ENCODE assay signal across 9 mouse cellular contexts in the genomic region with DNA sequence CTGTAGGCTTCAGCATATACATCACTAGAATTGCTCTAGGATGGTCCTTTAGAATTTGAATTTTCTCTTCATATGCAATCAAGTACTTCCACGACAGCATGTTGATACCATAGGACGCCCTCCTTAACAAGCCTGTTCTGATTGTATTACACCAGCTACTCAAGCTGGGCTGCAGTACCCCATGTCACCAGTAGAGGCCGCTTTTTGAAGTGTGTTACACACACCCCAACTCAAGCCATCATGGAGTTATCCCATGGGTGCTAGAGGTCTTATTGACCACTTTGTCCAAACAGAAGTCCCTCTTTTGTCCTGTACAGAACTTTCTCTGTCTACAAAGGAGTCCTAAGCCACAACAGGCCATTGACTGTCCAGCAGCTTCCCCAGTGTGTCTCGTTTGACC.
DNase-seq lines count a peak whose midpoint lies in the region; ATAC-seq and TF ChIP-seq lines count a peak whose summit lies in the region.
"Had no signal": no experiment of that assay in that cellular context is flagged by ENCODE, and none has a peak within 500 bp of the region (broad histone marks: within the 10 kb centered on the region; RNA-seq: fewer than 3 reads in every experiment).

No protein-coding gene starts in this region.

- H3K27me3 ChIP-seq in hindbrain, embryonic 10.5 days (ENCODE audit: insufficient read depth, poor library complexity, severe bottlenecking) = no peaks in the 10 kb centered on the region
- no peaks in the 10 kb centered on the region for H3K27me3 ChIP-seq in hindbrain, embryonic 13.5 days
- H3K27me3 ChIP-seq in heart, postnatal 0 days (ENCODE audit: control insufficient read depth, insufficient read depth, low read length) = no peaks in the 10 kb centered on the region

- no peak overlapping the region for H3K4me2 ChIP-seq in hindbrain, embryonic 13.5 days
- H3K4me2 ChIP-seq in heart, postnatal 0 days (ENCODE audit: low read depth, low read length) = no peak overlapping the region

- H3K27ac ChIP-seq in hindbrain, embryonic 10.5 days = no peak overlapping the region
- H3K27ac ChIP-seq in hindbrain, embryonic 13.5 days = no peak overlapping the region
- no peak overlapping the region for H3K27ac ChIP-seq in heart, postnatal 0 days (ENCODE audit: low read depth)

- H3K9ac ChIP-seq in hindbrain, embryonic 13.5 days = no peak overlapping the region
- no peak overlapping the region for H3K9ac ChIP-seq in heart, postnatal 0 days (replicated peaks; ENCODE audit: low read depth, low read length)

- TF ChIP-seq CTCF in heart, postnatal 0 days (IDR thresholded peaks at IDR 0.05; ENCODE audit: low read depth) = peak; percentile 85

- DNase-seq in hindbrain, embryonic 10.5 days (ENCODE audit: low spot score) = peak; percentile 73
- peak; percentile 78 for DNase-seq in ZHBTc4 (ENCODE audit: low read depth, low spot score)
- peak; percentile 77 to 80 for DNase-seq in cerebellum, postnatal 36 days
- peak; percentile 51 for DNase-seq in heart, postnatal 0 days (ENCODE audit: low spot score)
- DNase-seq in left cerebral cortex, adult 18-20 months (ENCODE audit: low spot score in 2 of 2) = peak; percentile 59 to 85
- DNase-seq in thymus, adult 18-20 months = peak; percentile 33 to 52

- peaks cover 25% of the 10 kb centered on the region for H3K4me1 ChIP-seq in hindbrain, embryonic 10.5 days (replicated peaks)
- peaks cover 17% of the 10 kb centered on the region for H3K4me1 ChIP-seq in hindbrain, embryonic 13.5 days (replicated peaks)
- H3K4me1 ChIP-seq in heart, postnatal 0 days (ENCODE audit: control insufficient read depth, insufficient read depth) = no peaks in the 10 kb centered on the region

- H3K36me3 ChIP-seq in hindbrain, embryonic 10.5 days = no peaks in the 10 kb centered on the region
- H3K36me3 ChIP-seq in hindbrain, embryonic 13.5 days = no peaks in the 10 kb centered on the region
- no peaks in the 10 kb centered on the region for H3K36me3 ChIP-seq in heart, postnatal 0 days (replicated peaks; ENCODE audit: control insufficient read depth, insufficient read depth, low read length)

- H3K9me3 ChIP-seq in hindbrain, embryonic 10.5 days = 0 out of 2 replicates have a peak, but pooled peaks cover 3% of the 10 kb centered on the region
- H3K9me3 ChIP-seq in hindbrain, embryonic 13.5 days = no peaks in the 10 kb centered on the region
- H3K9me3 ChIP-seq in heart, postnatal 0 days (replicated peaks; ENCODE audit: control insufficient read depth, low read length) = no peaks in the 10 kb centered on the region

- no peak for ATAC-seq in hindbrain, embryonic 13.5 days (ENCODE audit: low FRiP score)
- no peak for ATAC-seq in heart, postnatal 0 days (ENCODE audit: insufficient read depth, low read depth)
- peak; percentile 78; the same call in 1 of the 2 replicates for ATAC-seq in monocyte, adult 5-6 weeks (replicated peaks; ENCODE audit: insufficient number of reproducible peaks, low FRiP score, low TSS enrichment, poor library complexity, severe bottlenecking)

- TF ChIP-seq EP300 in heart, postnatal 0 days (IDR thresholded peaks at IDR 0.05; ENCODE audit: low read depth) = no peak

- H3K4me3 ChIP-seq in hindbrain, embryonic 10.5 days = no peak overlapping the region
- no peak overlapping the region for H3K4me3 ChIP-seq in hindbrain, embryonic 13.5 days
- no peak overlapping the region for H3K4me3 ChIP-seq in heart, postnatal 0 days (ENCODE audit: low read depth, low read length)
- H3K4me3 ChIP-seq: megakaryocyte, embryonic 14.5 days had no signal

- WGBS in hindbrain, embryonic 10.5 days = 50% methylated on average over 4 of the region's 4 CpGs
- 55% methylated on average over 4 of the region's 4 CpGs for WGBS in hindbrain, embryonic 13.5 days
- 49% methylated on average over 4 of the region's 4 CpGs for WGBS in heart, postnatal 0 days
